Mouse (Mus musculus) hindbrain, embryonic 15.5 days (tissue): Measurements from ENCODE around the gene Stat6. TPM values are rescaled to one million over a fixed set of nuclear protein-coding genes. Genes with fewer than 3 reads are reported as not detected.

Experiments used
- ATAC-seq: fragments of 200-750 bp; cut with Nextera tagmentation; 2 replicates; pipeline ENCODE4 v1.8.0; 2017; ENCODE audit warnings: low read depth, moderate number of reproducible peaks, moderate TSS enrichment; ENCODE audit not compliant: low FRiP score
- H3K27ac ChIP-seq: fragments of 300-500 bp; sonication (generic); replicated peaks from 2 replicates; pipeline ENCODE4 v1.5.1; 2015; ENCODE audit warnings: mild to moderate bottlenecking, inconsistent platforms
- H3K27me3 ChIP-seq: fragments of 300-500 bp; sonication (generic); 2 replicates; pipeline ENCODE4 v1.6.1; 2015; ENCODE audit warnings: control low read depth, inconsistent platforms
- H3K36me3 ChIP-seq: fragments of 300-500 bp; sonication (generic); 2 replicates; pipeline ENCODE4 v1.6.1; 2015; ENCODE audit warnings: control low read depth, inconsistent platforms
- H3K4me1 ChIP-seq: fragments of 300-500 bp; sonication (generic); replicated peaks from 2 replicates; pipeline ENCODE4 v1.6.1; 2015; ENCODE audit warnings: control low read depth, inconsistent platforms
- H3K4me2 ChIP-seq: fragments of 300-500 bp; sonication (generic); 2 replicates; pipeline ENCODE4 v1.6.1; 2015; ENCODE audit warnings: moderate library complexity, mild to moderate bottlenecking, inconsistent platforms
- H3K4me3 ChIP-seq: fragments of 300-500 bp; sonication (generic); 2 replicates; pipeline ENCODE4 v1.5.1; 2015; ENCODE audit warnings: mild to moderate bottlenecking, inconsistent platforms
- H3K9ac ChIP-seq: fragments of 300-500 bp; sonication (generic); 2 replicates; pipeline ENCODE4 v1.6.1; 2015; ENCODE audit warnings: inconsistent platforms
- H3K9me3 ChIP-seq: fragments of 300-500 bp; sonication (generic); 2 replicates; pipeline ENCODE4 v1.6.1; 2016; ENCODE audit warnings: control low read depth, inconsistent platforms
- WGBS: fragments of 180-500 bp; shearing (Covaris S2); methylation state at CpG from one replicate; pipeline ENCODE4 v1.1.7; 2015; 5-methylcytosine and 5-hydroxymethylcytosine counted together
- polyA plus RNA-seq: library from polyadenylated mRNA; unstranded; fragments of >200 nt; fragmentation: Nextera tagmentation; extraction: Ambion mirVana; gene quantifications from 2 replicates; pipeline ENCODE4 v1.2.1, GENCODE M21; 2015

Gene Stat6
- polyA plus RNA-seq, 1 experiment from 2014 or later, result 6.2 TPM

DNA sequence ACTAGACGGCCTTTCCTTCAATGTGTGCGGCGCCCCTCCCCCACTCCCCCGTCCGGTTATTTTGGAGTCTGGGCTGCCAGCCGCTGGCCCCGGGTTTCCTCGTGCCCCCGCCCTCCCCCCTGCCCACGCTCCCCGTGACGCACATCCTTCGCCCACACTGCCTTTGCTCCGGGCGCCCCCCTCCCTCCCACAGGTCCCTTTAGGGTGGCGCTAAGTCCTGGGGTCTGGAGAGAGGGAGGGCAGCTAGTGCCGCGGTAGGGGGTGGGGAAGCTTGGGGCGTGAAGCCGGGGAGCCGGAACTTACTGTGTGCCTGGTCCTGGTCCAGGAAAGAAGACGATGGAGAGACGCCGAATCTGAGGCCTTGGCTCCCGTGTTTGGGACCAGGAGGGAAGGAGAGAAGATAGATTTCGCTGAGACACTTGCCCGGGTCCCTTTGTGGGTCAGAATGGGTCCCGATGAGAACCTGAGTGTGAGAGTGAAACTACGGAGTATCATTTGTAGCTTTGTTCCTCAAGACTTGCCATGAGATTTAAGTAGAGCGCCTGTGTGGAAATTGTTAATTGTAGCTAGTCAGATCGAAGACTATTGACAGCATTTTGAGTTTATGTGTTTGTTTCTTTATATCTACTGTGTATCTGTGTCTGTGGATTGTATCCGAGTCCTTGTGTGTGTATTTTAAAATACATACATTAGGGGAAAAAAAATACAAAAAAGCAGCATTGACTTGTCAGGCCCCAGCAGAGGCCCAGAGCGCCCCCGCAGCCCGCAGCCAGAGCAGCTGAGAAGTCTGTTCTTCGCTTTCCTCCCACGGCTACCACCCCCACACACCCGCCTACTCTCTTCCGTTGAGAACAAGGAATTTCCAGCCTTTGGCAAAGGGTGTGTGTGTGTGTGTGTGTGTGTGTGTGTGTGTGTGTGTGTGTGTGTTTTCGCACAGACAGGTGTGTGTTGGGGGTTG lies 25.6 kb downstream of the Stat6 start, which contains the start of gene Nab2:
TSS of gene Nab2 (minus strand) at position 476 of the 958 bp plus-strand sequence.
- H3K4me2 ChIP-seq, result peak within 1 kb of the TSS; percentile 91
- H3K27me3 ChIP-seq, result peaks cover 50% of the 10 kb centered on the region
- ATAC-seq, result 0 out of 2 replicates have a peak, but pooled peaks have one; percentile 4
- peaks cover 43% of the 10 kb centered on the region for H3K4me1 ChIP-seq
- peak within 1 kb of the TSS; percentile 49 for H3K4me3 ChIP-seq
- H3K27ac ChIP-seq, result peak within 1 kb of the TSS; percentile 73
- no peaks in the 10 kb centered on the region for H3K9me3 ChIP-seq
- WGBS, result 3% methylated on average over 39 of the region's 40 CpGs
- peak within 1 kb of the TSS; percentile 34 for H3K9ac ChIP-seq
- H3K36me3 ChIP-seq, result no peaks in the 10 kb centered on the region

GRCm38 (mm10) chr10:127669170-127669569 lies 26.4 kb downstream of the Stat6 start:
- Histone ChIP-seq H3K4me2 (peak overlapping the region; percentile 91; the same call in 1 of the 2 replicates), H3K9me3 (no peaks in the 10 kb centered on the region), H3K27me3 (peaks cover 42% of the 10 kb centered on the region), H3K36me3 (no peaks in the 10 kb centered on the region), H3K9ac (no peak overlapping the region), H3K27ac (no peak overlapping the region; the same call in 1 of the 2 replicates), H3K4me1 (peaks cover 42% of the 10 kb centered on the region), H3K4me3 (no peak overlapping the region)
- whole genome bisulfite sequencing, result 22% methylated on average over 7 of the region's 7 CpGs
- ATAC-seq, result no peak

GRCm38 (mm10) chr10:127670185-127670584 lies 27.4 kb downstream of the Stat6 start:
- WGBS, result 91% methylated on average over 2 of the region's 2 CpGs

GRCm38 (mm10) chr10:127671276-127671675 lies 28.5 kb downstream of the Stat6 start:
- no peak overlapping the region for H3K4me2 ChIP-seq
- no peak overlapping the region for H3K9ac ChIP-seq
- peaks cover 22% of the 10 kb centered on the region for H3K27me3 ChIP-seq
- H3K27ac ChIP-seq, result no peak overlapping the region
- ATAC-seq, result no peak
- no peaks in the 10 kb centered on the region for H3K36me3 ChIP-seq
- H3K4me3 ChIP-seq, result no peak overlapping the region
- H3K4me1 ChIP-seq, result peaks cover 29% of the 10 kb centered on the region
- H3K9me3 ChIP-seq, result no peaks in the 10 kb centered on the region
- 39% methylated on average over 2 of the region's 2 CpGs for WGBS

More at GRCm38 (mm10) chr10:127670185-127670584, 27.4 kb downstream of the Stat6 start:
- peaks cover 38% of the 10 kb centered on the region for H3K4me1 ChIP-seq
- H3K4me3 ChIP-seq, result no peak overlapping the region
- H3K27ac ChIP-seq, result no peak overlapping the region
- H3K9me3 ChIP-seq, result no peaks in the 10 kb centered on the region
- no peak for ATAC-seq
- no peaks in the 10 kb centered on the region for H3K36me3 ChIP-seq
- peaks cover 32% of the 10 kb centered on the region for H3K27me3 ChIP-seq
- no peak overlapping the region for H3K9ac ChIP-seq
- no peak overlapping the region for H3K4me2 ChIP-seq

- no peak for ATAC-seq
These were observed 31.4 kb downstream of the Stat6 start for GRCm38 (mm10) chr10:127674046-127674655.

DNA sequence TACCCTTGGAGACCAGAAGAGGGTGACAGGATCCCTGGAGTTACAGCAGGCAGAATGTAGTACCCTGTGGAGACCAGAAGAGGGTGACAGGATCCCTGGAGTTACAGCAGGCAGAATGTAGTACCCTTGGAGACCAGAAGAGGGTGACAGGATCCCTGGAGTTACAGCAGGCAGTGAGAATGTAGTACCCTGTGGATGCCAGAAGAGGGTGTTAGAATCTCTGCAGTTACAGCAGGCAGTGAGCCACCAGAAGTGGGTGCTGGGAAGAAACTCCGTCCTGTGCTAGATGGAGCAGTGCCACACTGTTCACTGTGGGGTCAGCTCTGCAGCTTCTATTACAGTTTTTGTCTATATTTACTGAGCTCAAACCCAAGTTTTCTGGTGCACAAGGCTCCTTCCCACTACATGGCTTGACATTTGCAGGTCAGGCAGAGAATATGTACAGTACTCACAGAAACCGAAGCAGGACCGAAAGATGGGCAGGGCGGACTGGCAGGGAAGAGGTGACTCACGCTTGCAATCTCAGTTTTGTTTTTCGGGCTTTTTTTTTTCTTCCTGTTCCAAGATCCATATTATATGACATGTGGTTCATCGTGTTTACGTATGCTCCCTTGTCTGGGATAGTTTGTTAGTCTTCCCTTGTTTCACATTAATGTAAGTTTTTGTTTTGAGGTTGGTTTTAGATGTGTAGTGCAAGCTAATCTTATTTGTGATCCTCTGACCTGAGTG lies 32.2 kb downstream of the Stat6 start:
- Histone ChIP-seq H3K4me2 (no peak overlapping the region), H3K27ac (no peak overlapping the region), H3K9me3 (no peaks in the 10 kb centered on the region), H3K4me1 (peaks cover 11% of the 10 kb centered on the region), H3K4me3 (no peak overlapping the region), H3K27me3 (no peaks in the 10 kb centered on the region), H3K9ac (no peak overlapping the region), H3K36me3 (no peaks in the 10 kb centered on the region)
- 83% methylated on average over 8 of the region's 8 CpGs for WGBS
- no peak for ATAC-seq

More at GRCm38 (mm10) chr10:127674046-127674655, 31.4 kb downstream of the Stat6 start:
- peaks cover 4% of the 10 kb centered on the region for H3K27me3 ChIP-seq
- WGBS, result 94% methylated on average over 6 of the region's 6 CpGs
- no peaks in the 10 kb centered on the region for H3K9me3 ChIP-seq
- H3K4me1 ChIP-seq, result peaks cover 12% of the 10 kb centered on the region
- H3K4me2 ChIP-seq, result no peak overlapping the region
- H3K27ac ChIP-seq, result no peak overlapping the region
- no peak overlapping the region for H3K9ac ChIP-seq
- H3K4me3 ChIP-seq, result no peak overlapping the region
- H3K36me3 ChIP-seq, result no peaks in the 10 kb centered on the region

- peak overlapping the region; percentile 71 for H3K4me3 ChIP-seq
- H3K27ac ChIP-seq, result peak overlapping the region; percentile 69
- peak overlapping the region; percentile 96 for H3K4me2 ChIP-seq
- H3K27me3 ChIP-seq, result no peaks in the 10 kb centered on the region
- no peaks in the 10 kb centered on the region for H3K36me3 ChIP-seq
- 57% methylated on average over 5 of the region's 5 CpGs for whole genome bisulfite sequencing
- H3K9me3 ChIP-seq, result no peaks in the 10 kb centered on the region
- H3K9ac ChIP-seq, result no peak overlapping the region
- ATAC-seq, result no peak
- peaks cover 11% of the 10 kb centered on the region for H3K4me1 ChIP-seq
These were observed 33.1 kb downstream of the Stat6 start for GRCm38 (mm10) chr10:127675859-127676398.

DNA sequence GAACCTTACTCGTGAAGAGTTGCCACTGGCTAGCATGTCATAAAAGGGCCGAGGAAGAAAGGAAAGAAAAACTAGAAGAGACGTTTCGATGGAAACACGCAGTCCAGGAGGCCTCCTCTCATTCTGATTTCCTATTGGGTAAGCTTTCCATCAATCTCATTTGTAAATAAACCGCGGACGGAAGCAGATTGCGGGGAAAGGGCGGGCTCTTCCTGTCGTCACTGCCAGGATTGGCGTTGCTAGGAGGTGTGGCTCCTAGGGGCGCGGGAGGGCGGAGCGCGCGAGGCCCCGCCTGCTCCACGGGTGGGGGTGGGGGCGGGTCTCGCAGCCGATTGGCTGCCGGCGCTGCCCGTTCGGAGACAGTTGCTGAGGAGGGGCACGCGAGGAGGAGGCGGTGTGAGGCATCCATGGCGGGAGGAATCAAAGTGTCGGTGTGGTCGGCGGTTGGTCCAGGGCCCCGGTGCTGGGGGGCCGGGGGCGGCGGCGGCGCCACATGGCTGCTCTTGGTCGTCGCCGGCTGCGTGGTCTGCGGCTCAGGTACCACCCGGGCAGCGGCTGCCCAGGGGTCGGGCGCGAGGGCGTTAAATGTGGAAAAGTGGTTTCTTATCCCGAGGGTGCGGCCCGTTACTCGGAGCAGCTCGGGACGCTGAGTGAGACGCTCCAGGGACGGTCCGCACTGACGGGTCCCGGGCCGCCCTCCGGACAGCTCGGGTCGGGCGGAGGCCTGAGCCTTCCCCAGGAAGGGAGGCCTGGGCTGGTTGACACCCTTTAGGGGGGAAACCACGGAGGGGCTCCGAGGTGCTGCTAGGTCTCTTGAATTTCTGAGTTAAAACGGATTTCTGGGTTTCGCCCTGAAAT lies 34.1 kb downstream of the Stat6 start:
- peak overlapping the region; percentile 71 for H3K4me3 ChIP-seq
- peak; percentile 97 for ATAC-seq

DNA sequence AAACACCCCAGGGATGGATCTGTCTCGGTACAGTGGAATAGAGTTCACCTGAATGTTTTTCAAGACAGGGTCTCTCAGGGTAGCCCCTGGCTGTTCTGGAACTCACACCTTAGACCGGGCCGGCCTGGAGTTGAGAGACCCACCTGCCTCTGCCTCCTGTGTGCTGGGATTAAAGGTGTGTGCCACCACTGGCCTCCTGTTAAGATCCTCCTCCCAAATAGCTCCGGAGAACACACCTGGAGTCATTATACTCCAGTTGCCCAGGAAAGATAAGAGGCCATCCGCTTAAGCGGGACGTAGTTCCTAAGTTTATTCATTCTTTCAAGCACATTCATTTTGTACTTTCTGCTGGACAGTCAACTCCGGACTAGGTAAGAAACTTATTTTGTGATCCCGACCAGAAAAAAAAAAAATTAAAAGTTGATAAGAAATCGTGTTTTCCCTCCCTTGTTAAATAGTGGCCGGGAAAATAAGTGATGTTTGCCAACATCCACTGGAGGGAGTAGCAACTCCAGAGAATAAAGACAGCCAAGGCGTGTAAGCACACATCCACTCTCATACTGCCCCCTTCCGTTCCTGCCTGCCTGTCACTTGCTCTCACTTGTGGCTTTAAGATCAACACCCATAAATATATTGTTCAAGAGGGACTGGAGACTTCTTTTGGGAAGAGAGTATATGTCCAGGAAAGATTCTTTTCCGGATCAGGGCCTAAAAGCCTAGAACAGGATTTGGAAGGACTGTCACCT lies 35.0 kb downstream of the Stat6 start:
- 10% methylated on average over 14 of the region's 14 CpGs for WGBS
- Histone ChIP-seq H3K4me3 (peak overlapping the region; percentile 71), H3K36me3 (no peaks in the 10 kb centered on the region), H3K9me3 (no peaks in the 10 kb centered on the region), H3K27ac (no peak overlapping the region), H3K27me3 (no peaks in the 10 kb centered on the region), H3K4me1 (peaks cover 11% of the 10 kb centered on the region), H3K4me2 (peak overlapping the region; percentile 96), H3K9ac (peak overlapping the region; percentile 51)
- no peak for ATAC-seq

More for the DNA sequence above, 34.1 kb downstream of the Stat6 start:
- Histone ChIP-seq H3K9me3 (no peaks in the 10 kb centered on the region), H3K9ac (peak overlapping the region; percentile 51), H3K4me1 (peaks cover 11% of the 10 kb centered on the region), H3K4me2 (peak overlapping the region; percentile 96), H3K27me3 (no peaks in the 10 kb centered on the region), H3K27ac (peak overlapping the region; percentile 69), H3K36me3 (no peaks in the 10 kb centered on the region)
- under 1% methylated on average over 69 of the region's 71 CpGs for WGBS

- no peak overlapping the region for H3K4me2 ChIP-seq
- H3K27me3 ChIP-seq, result no peaks in the 10 kb centered on the region
- no peaks in the 10 kb centered on the region for H3K36me3 ChIP-seq
- no peak overlapping the region for H3K9ac ChIP-seq
- H3K9me3 ChIP-seq, result no peaks in the 10 kb centered on the region
- WGBS, result 90% methylated on average over 1 of the region's 1 CpGs
- no peak for ATAC-seq
- peaks cover 11% of the 10 kb centered on the region for H3K4me1 ChIP-seq
- H3K27ac ChIP-seq, result no peak overlapping the region
- no peak overlapping the region for H3K4me3 ChIP-seq
These were observed 36.4 kb downstream of the Stat6 start for GRCm38 (mm10) chr10:127679208-127679607.
